Mouse (Mus musculus): ENCODE results near the gene Fads2.

Gene Fads2

GRCm38 (mm10) chr19:10102054-10102700 is 631 bp upstream of the Fads2 start:
- no peak for DNase-seq (ENCODE audit: low read depth, low spot score)

GRCm38 (mm10) chr19:10100631-10101071 is 895 bp downstream of the Fads2 start:
- peak; percentile 80 for DNase-seq (ENCODE audit: low read depth, low spot score)

- DNase-seq (ENCODE audit: low read depth, low spot score), result peak; percentile 23
These were observed 3.7 kb downstream of the Fads2 start for GRCm38 (mm10) chr19:10097826-10098225.

- no peak for DNase-seq (ENCODE audit: low read depth, low spot score)
These were observed 5.1 kb downstream of the Fads2 start for GRCm38 (mm10) chr19:10096371-10096876.

GRCm38 (mm10) chr19:10094695-10095094 is 6.9 kb downstream of the Fads2 start:
- DNase-seq (ENCODE audit: low read depth, low spot score), result no peak

- DNase-seq (ENCODE audit: low read depth, low spot score), result no peak
These were observed 7.7 kb downstream of the Fads2 start for GRCm38 (mm10) chr19:10093829-10094228.

GRCm38 (mm10) chr19:10086976-10087375 is 14.6 kb downstream of the Fads2 start:
- no peak for DNase-seq (ENCODE audit: low read depth, low spot score)

GRCm38 (mm10) chr19:10085454-10085853 is 16.1 kb downstream of the Fads2 start:
- DNase-seq (ENCODE audit: low read depth, low spot score), result no peak

- no peak for DNase-seq (ENCODE audit: low read depth, low spot score)
These were observed 19.4 kb downstream of the Fads2 start for GRCm38 (mm10) chr19:10082105-10082504.

- DNase-seq (ENCODE audit: low read depth, low spot score), result no peak
These were observed 21.2 kb downstream of the Fads2 start for GRCm38 (mm10) chr19:10080384-10080783.

GRCm38 (mm10) chr19:10078392-10078791 is 23.2 kb downstream of the Fads2 start:
- no peak for DNase-seq (ENCODE audit: low read depth, low spot score)

- no peak for DNase-seq (ENCODE audit: low read depth, low spot score)
These were observed 28.4 kb downstream of the Fads2 start for GRCm38 (mm10) chr19:10073145-10073544.

- no peak for DNase-seq (ENCODE audit: low read depth, low spot score)
These were observed 29.7 kb downstream of the Fads2 start for GRCm38 (mm10) chr19:10071892-10072291.

- peak; percentile 48 for DNase-seq (ENCODE audit: low read depth, low spot score)
These were observed 30.4 kb downstream of the Fads2 start for GRCm38 (mm10) chr19:10071166-10071565.

GRCm38 (mm10) chr19:10070186-10070980 is 31.2 kb downstream of the Fads2 start:
- DNase-seq (ENCODE audit: low read depth, low spot score), result no peak

GRCm38 (mm10) chr19:10067701-10068100 is 33.8 kb downstream of the Fads2 start:
- DNase-seq (ENCODE audit: low read depth, low spot score), result peak; percentile 35

- DNase-seq (ENCODE audit: low read depth, low spot score), result no peak
These were observed 35.0 kb downstream of the Fads2 start for GRCm38 (mm10) chr19:10066502-10066901.

GRCm38 (mm10) chr19:10066189-10066500 is 35.4 kb downstream of the Fads2 start:
- no peak for DNase-seq (ENCODE audit: low read depth, low spot score)

- no peak for DNase-seq (ENCODE audit: low read depth, low spot score)
These were observed 35.9 kb downstream of the Fads2 start for GRCm38 (mm10) chr19:10065465-10066188.

- DNase-seq (ENCODE audit: low read depth, low spot score), result peak; percentile 50
These were observed 37.2 kb downstream of the Fads2 start for GRCm38 (mm10) chr19:10064173-10065012.

- no peak for DNase-seq (ENCODE audit: low read depth, low spot score)
These were observed 38.7 kb downstream of the Fads2 start for GRCm38 (mm10) chr19:10062862-10063261.

Measured in brain, adult 2 months (tissue).